8 mouse cellular contexts compared by ENCODE assay signal in the genomic region with DNA sequence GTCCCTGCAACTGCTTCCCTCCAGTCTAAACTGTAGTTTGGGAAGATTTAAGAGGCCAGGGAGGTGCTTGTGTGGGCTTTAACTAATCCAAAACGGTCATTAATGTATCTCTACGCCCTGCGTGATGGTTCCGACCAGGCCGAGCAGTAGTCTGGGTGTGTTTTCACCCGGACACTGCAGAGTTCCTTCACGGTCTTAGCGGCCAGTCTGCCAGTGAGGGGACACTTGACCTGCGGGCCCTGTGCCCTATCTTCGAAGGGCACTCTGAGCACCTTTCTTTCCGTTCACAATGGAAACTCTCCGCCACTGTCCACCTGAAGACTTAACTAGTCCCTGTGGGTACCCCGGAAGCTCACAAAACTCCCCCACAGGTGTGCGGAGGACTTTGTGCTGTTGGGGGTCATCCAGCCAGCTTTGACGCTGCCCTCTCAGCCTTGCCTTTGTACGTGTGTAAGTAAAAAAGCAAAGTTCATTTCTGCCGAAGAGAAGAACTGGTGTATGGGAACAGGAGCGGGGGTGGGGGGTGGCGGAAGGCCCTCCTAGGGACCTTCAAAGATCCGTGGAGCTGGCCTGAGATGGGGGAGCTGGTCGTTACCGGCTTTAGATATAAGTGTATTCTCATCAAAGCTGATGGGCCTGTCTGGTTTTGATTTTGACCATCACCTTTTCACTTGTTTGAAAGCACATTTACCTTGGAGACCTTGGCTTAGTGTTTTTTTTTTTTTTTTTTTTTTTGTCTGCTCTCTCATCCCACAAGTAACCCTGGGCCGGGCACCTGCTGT. TPM values are rescaled to one million over a fixed set of nuclear protein-coding genes. Genes with fewer than 3 reads are reported as not detected.
DNase-seq lines count a peak whose midpoint lies in the region; ATAC-seq and TF ChIP-seq lines count a peak whose summit lies in the region.

No protein-coding gene starts in this region.

- H3K4me1 ChIP-seq in forebrain, embryonic 16.5 days (replicated peaks; ENCODE audit: control insufficient read depth, insufficient read depth, low read length) = peaks cover 42% of the 10 kb centered on the region
- peaks cover 4% of the 10 kb centered on the region; the same call in 1 of the 2 replicates for H3K4me1 ChIP-seq in intestine, postnatal 0 days (replicated peaks; ENCODE audit: control insufficient read depth, insufficient read depth, low read length)
- peaks cover 12% of the 10 kb centered on the region for H3K4me1 ChIP-seq in lung, adult 2 months (ENCODE audit: control insufficient read depth, insufficient read depth, low read length)

- TF ChIP-seq POLR2A in lung, adult 2 months (IDR thresholded peaks at IDR 0.05; ENCODE audit: borderline replicate concordance, extremely low read depth, low read depth, low read length) = peak; percentile 58; the same call in 1 of the 2 replicates

- peak; percentile 34 for DNase-seq in CD4-positive helper T cell, adult 2 months (ENCODE audit: low read depth, low spot score)
- peak; percentile 63 for DNase-seq in adrenal gland, adult 2 months
- peak; percentile 71 for DNase-seq in lung, adult 2 months
- peak; percentile 54 for DNase-seq in skeletal muscle tissue, adult 2 months (ENCODE audit: low read depth, low spot score)
- DNase-seq in left cerebral cortex, postnatal 36 days (ENCODE audit: low spot score in 2 of 2) = no peak
- DNase-seq in right cerebral cortex, adult 2 months (ENCODE audit: low spot score in 2 of 2) = no peak

- H3K4me2 ChIP-seq in forebrain, embryonic 16.5 days (ENCODE audit: low read length) = peak overlapping the region; percentile 86
- H3K4me2 ChIP-seq in intestine, postnatal 0 days (replicated peaks; ENCODE audit: low read depth) = peak overlapping the region; percentile 92

- H3K27me3 ChIP-seq in forebrain, embryonic 16.5 days (replicated peaks; ENCODE audit: control insufficient read depth, insufficient read depth, low read length) = no peaks in the 10 kb centered on the region
- no peaks in the 10 kb centered on the region for H3K27me3 ChIP-seq in intestine, postnatal 0 days (replicated peaks; ENCODE audit: control insufficient read depth, insufficient read depth, low read length)

- no peak for TF ChIP-seq CTCF in intestine, postnatal 0 days (IDR thresholded peaks at IDR 0.05; ENCODE audit: low read depth)
- TF ChIP-seq CTCF in lung, adult 2 months (IDR thresholded peaks at IDR 0.05; ENCODE audit: insufficient read depth, low read length) = no peak

- H3K9me3 ChIP-seq in forebrain, embryonic 16.5 days (ENCODE audit: control insufficient read depth, low read length) = no peaks in the 10 kb centered on the region
- no peaks in the 10 kb centered on the region for H3K9me3 ChIP-seq in intestine, postnatal 0 days (ENCODE audit: control insufficient read depth)

- H3K4me3 ChIP-seq in forebrain, embryonic 16.5 days (replicated peaks; ENCODE audit: low read length) = peak overlapping the region; percentile 57
- H3K4me3 ChIP-seq in intestine, postnatal 0 days (ENCODE audit: low read depth, low read length) = peak overlapping the region; percentile 90
- peak overlapping the region; percentile 93 for H3K4me3 ChIP-seq in lung, adult 2 months (replicated peaks; ENCODE audit: extremely low read depth, low read depth, low read length)

- intact Hi-C loops in left cerebral cortex, postnatal 36 days (cut with DNase I) = loop anchor here (2.0 kb wide), 1 partner anchor 87 kb away; the partner anchor contains the start of gene Idh2

- no peak overlapping the region for H3K27ac ChIP-seq in forebrain, embryonic 16.5 days (ENCODE audit: low read length)
- H3K27ac ChIP-seq in intestine, postnatal 0 days (ENCODE audit: low read depth, low read length) = peak overlapping the region; percentile 99

- ATAC-seq in forebrain, embryonic 16.5 days = no peak
- no peak for ATAC-seq in intestine, postnatal 0 days

- WGBS in forebrain, embryonic 16.5 days = 3% methylated on average over 23 of the region's 23 CpGs
- 5% methylated on average over 23 of the region's 23 CpGs for WGBS in intestine, postnatal 0 days
- WGBS in lung, adult 2 months = 10% methylated on average over 23 of the region's 23 CpGs

- H3K9ac ChIP-seq in forebrain, embryonic 16.5 days (replicated peaks; ENCODE audit: low read depth, low read length) = peak overlapping the region; percentile 72
- peak overlapping the region; percentile 94 for H3K9ac ChIP-seq in intestine, postnatal 0 days (ENCODE audit: low read depth, low read length)

- H3K36me3 ChIP-seq in forebrain, embryonic 16.5 days (ENCODE audit: control insufficient read depth, insufficient read depth) = no peaks in the 10 kb centered on the region
- H3K36me3 ChIP-seq in intestine, postnatal 0 days (ENCODE audit: control insufficient read depth, insufficient read depth) = no peaks in the 10 kb centered on the region

RNA-seq across cellular contexts. Expression of gene Zfp710, which starts 3.2 kb away (rescaled TPM):
- total RNA-seq in adrenal gland, adult 2 months (2021) = 10 to 100 TPM; 14.0 to 25.5 TPM
- polyA plus RNA-seq in adrenal gland, adult 2 months (2012; rRNA removed) = 24.1 and 24.8 TPM in 2 replicates
- polyA plus RNA-seq in forebrain, embryonic 16.5 days (2015; fragmentation: Nextera tagmentation; extraction: Ambion mirVana) = 18.7 and 19.6 TPM in 2 replicates
- 8.5 and 9.4 TPM in 2 replicates for polyA plus RNA-seq in intestine, postnatal 0 days (2015; fragmentation: Nextera tagmentation; extraction: Ambion mirVana)
- polyA plus RNA-seq in lung, adult 2 months (2012; rRNA removed) = 60.0 and 65.8 TPM in 2 replicates
- total RNA-seq in left cerebral cortex, postnatal 36 days (2021) = 10 to 100 TPM; 18.4 to 20.2 TPM

Comparison
In these comparisons a context has a peak if more than half of its experiments do, and no peak if none do; other contexts are left out.
1. DNase-seq: peak in CD4-positive helper T cell, adult 2 months (single experiment), adrenal gland, adult 2 months (single experiment), lung, adult 2 months (single experiment) and skeletal muscle tissue, adult 2 months (single experiment); none in left cerebral cortex, postnatal 36 days (0 of 2) and right cerebral cortex, adult 2 months (0 of 2).
2. Peak in every context shown above with its lines, with median percentiles within 50 percentile points of each other: H3K4me3 ChIP-seq.